Mouse (Mus musculus) C2C12 (cell line): ENCODE measurements around the gene Cct7.

Experiments
- CTCF ChIP-seq: IDR thresholded peaks from one replicate; pipeline ENCODE4 v1.5.1; 2011; ENCODE audit not compliant: control insufficient read depth, insufficient read depth, insufficient read length
- MAX ChIP-seq: IDR thresholded peaks from one replicate; pipeline ENCODE4 v1.6.1; 2011; ENCODE audit warnings: mild to moderate bottlenecking, control low read depth
- MYOD1 ChIP-seq: IDR thresholded peaks from one replicate; pipeline ENCODE4 v1.6.1; 2011; ENCODE audit warnings: low read depth; ENCODE audit not compliant: control insufficient read depth, insufficient read length
- MYOG ChIP-seq: IDR thresholded peaks from one replicate; pipeline ENCODE4 v1.6.1; 2011; ENCODE audit not compliant: control insufficient read depth, insufficient read length; ENCODE audit errors: extremely low read depth

- TF ChIP-seq CTCF: no peak
- TF ChIP-seq MYOG: no peak
- no peak for TF ChIP-seq MYOD1
- no peak for TF ChIP-seq MAX
These were observed 35.5 kb upstream of the Cct7 start for GRCm38 (mm10) chr6:85415829-85416228.
